Mouse (Mus musculus): Measurements from ENCODE around the gene Bnip1. TPM values are rescaled to one million over a fixed set of nuclear protein-coding genes. Genes with fewer than 3 reads are reported as not detected.

The Bnip1 gene
- total RNA-seq, 2 experiments from 2014 or later = 29.5 to 30.7 TPM

- DNase-seq (ENCODE audit: low spot score in 2 of 2) = no peak
These were observed 59.0 kb downstream of the Bnip1 start for GRCm38 (mm10) chr17:26839718-26840438.

GRCm38 (mm10) chr17:26840439-26840780, 59.5 kb downstream of the Bnip1 start:
- no peak for DNase-seq (ENCODE audit: low spot score in 2 of 2)

GRCm38 (mm10) chr17:26840922-26841731, 60.3 kb downstream of the Bnip1 start:
- no peak for DNase-seq (ENCODE audit: low spot score in 2 of 2)

GRCm38 (mm10) chr17:26841981-26842380, 61.1 kb downstream of the Bnip1 start:
- DNase-seq (ENCODE audit: low spot score in 2 of 2) = no peak

Other genes starting within 250 kb of the Bnip1 start
- 100 to 1,000 TPM; 132 to 144 TPM for gene Ergic1, start 219.6 kb upstream of the Bnip1 start, total RNA-seq (2021)
- 10 to 100 TPM; 20.3 to 24.3 TPM for gene Dusp1, start 218.9 kb upstream of the Bnip1 start, total RNA-seq (2021)
- gene Atp6v0e, start 117.8 kb upstream of the Bnip1 start, total RNA-seq (2021) = 10 to 100 TPM; 53.8 to 59.3 TPM
- 10 to 100 TPM; 45.3 to 45.4 TPM for gene Crebrf, start 65.4 kb upstream of the Bnip1 start, total RNA-seq (2021)
- not detected for gene Nkx2-5, start 63.9 kb downstream of the Bnip1 start, total RNA-seq (2021)
- gene Kifc5b, start 136.0 kb downstream of the Bnip1 start, total RNA-seq (2021) = 1 to 10 TPM; 2.7 to 3.1 TPM
- gene Phf1, start 152.0 kb downstream of the Bnip1 start, total RNA-seq (2021) = 10 to 100 TPM; 18.6 to 21.0 TPM
- gene Cuta, start 158.5 kb downstream of the Bnip1 start, total RNA-seq (2021) = 100 to 1,000 TPM; 109 to 115 TPM
- gene Syngap1, start 160.2 kb downstream of the Bnip1 start, total RNA-seq (2021) = 100 to 1,000 TPM; 512 to 532 TPM
- 10 to 100 TPM; 11.7 to 14.1 TPM for gene Zbtb9, start 192.1 kb downstream of the Bnip1 start, total RNA-seq (2021)
- gene Bak1, start 247.9 kb downstream of the Bnip1 start, total RNA-seq (2021) = 10 to 100 TPM; 23.8 to 25.0 TPM

Data from layer of hippocampus, postnatal 14 days (tissue).